Mouse (Mus musculus) liver, embryonic 16.5 days (tissue): ENCODE results near the gene Slc35a2. TPM values are rescaled to one million over a fixed set of nuclear protein-coding genes. Genes with fewer than 3 reads are reported as not detected.

Experiments
- polyA plus RNA-seq: library from polyadenylated mRNA; unstranded; fragments of >200 nt; fragmentation: Nextera tagmentation; extraction: Ambion mirVana; gene quantifications from 2 replicates; pipeline ENCODE4 v1.2.1, GENCODE M21; 2015

The Slc35a2 gene
- polyA plus RNA-seq, 1 experiment from 2014 or later, result 13.5 TPM

Other genes starting within 250 kb of the Slc35a2 start
- 0.25 and 0.32 TPM in 2 replicates for gene Syp, start 245.6 kb upstream of the Slc35a2 start, polyA plus RNA-seq
- gene Prickle3, start 226.8 kb upstream of the Slc35a2 start, polyA plus RNA-seq, result 1.4 and 2.3 TPM in 2 replicates
- gene Plp2, start 212.6 kb upstream of the Slc35a2 start, polyA plus RNA-seq, result 24.8 and 29.2 TPM in 2 replicates
- gene Magix, start 202.8 kb upstream of the Slc35a2 start, polyA plus RNA-seq, result 0.12 TPM in 1 of 2 replicates, not detected in the other
- 13.4 and 14.0 TPM in 2 replicates for gene Gpkow, start 186.9 kb upstream of the Slc35a2 start, polyA plus RNA-seq
- 19.9 and 21.8 TPM in 2 replicates for gene Wdr45, start 169.7 kb upstream of the Slc35a2 start, polyA plus RNA-seq
- 0.27 and 0.51 TPM in 2 replicates for gene Gm45208, start 161.8 kb upstream of the Slc35a2 start, polyA plus RNA-seq
- 5.2 and 6.0 TPM in 2 replicates for gene Praf2, start 155.6 kb upstream of the Slc35a2 start, polyA plus RNA-seq
- gene Ccdc120, start 133.1 kb upstream of the Slc35a2 start, polyA plus RNA-seq, result 1.6 and 1.9 TPM in 2 replicates
- gene Tfe3, start 121.5 kb upstream of the Slc35a2 start, polyA plus RNA-seq, result 9.5 and 11.4 TPM in 2 replicates
- gene Gripap1, start 94.3 kb upstream of the Slc35a2 start, polyA plus RNA-seq, result 27.7 and 28.9 TPM in 2 replicates
- gene Kcnd1, start 61.7 kb upstream of the Slc35a2 start, polyA plus RNA-seq, result 0.19 TPM in 2 replicates
- gene Otud5, start 42.7 kb upstream of the Slc35a2 start, polyA plus RNA-seq, result 32.9 and 42.5 TPM in 2 replicates
- gene Pim2, start 5.8 kb upstream of the Slc35a2 start, polyA plus RNA-seq, result 3.1 and 3.5 TPM in 2 replicates
- gene Pqbp1, start 15.2 kb downstream of the Slc35a2 start, polyA plus RNA-seq, result 36.8 and 38.6 TPM in 2 replicates
- 90.8 and 94.9 TPM in 2 replicates for gene Timm17b, start 15.3 kb downstream of the Slc35a2 start, polyA plus RNA-seq
- gene Gm10491, start 23.8 kb downstream of the Slc35a2 start, polyA plus RNA-seq, result not detected in 2 replicates
- not detected in 2 replicates for gene Gm10490, start 25.5 kb downstream of the Slc35a2 start, polyA plus RNA-seq
- 0.05 and 0.17 TPM in 2 replicates for gene Pcsk1n, start 35.8 kb downstream of the Slc35a2 start, polyA plus RNA-seq
- not detected in 2 replicates for gene Eras, start 44.6 kb downstream of the Slc35a2 start, polyA plus RNA-seq
- gene Hdac6, start 63.9 kb downstream of the Slc35a2 start, polyA plus RNA-seq, result 11.5 and 12.1 TPM in 2 replicates
- gene Gata1, start 94.0 kb downstream of the Slc35a2 start, polyA plus RNA-seq, result 101 and 107 TPM in 2 replicates
- 0.13 and 0.28 TPM in 2 replicates for gene Glod5, start 134.5 kb downstream of the Slc35a2 start, polyA plus RNA-seq
- 28.6 and 30.1 TPM in 2 replicates for gene Suv39h1, start 190.7 kb downstream of the Slc35a2 start, polyA plus RNA-seq
- 1.6 and 1.7 TPM in 2 replicates for gene Was, start 206.5 kb downstream of the Slc35a2 start, polyA plus RNA-seq
- 5.3 and 6.5 TPM in 2 replicates for gene Wdr13, start 248.9 kb downstream of the Slc35a2 start, polyA plus RNA-seq